Mouse (Mus musculus) heart, embryonic 14.5 days (tissue): ENCODE data around the gene Ddrgk1. TPM values are rescaled to one million over a fixed set of nuclear protein-coding genes. Genes with fewer than 3 reads are reported as not detected.
A peak's percentile ranks its signal among the peaks of the same experiment; 100 is the strongest.

ENCODE experiments used
- ATAC-seq: fragments of 200-750 bp; cut with Nextera tagmentation; 2 replicates; pipeline ENCODE4 v1.8.0; 2017; ENCODE audit warnings: low read depth, moderate TSS enrichment; ENCODE audit not compliant: insufficient number of reproducible peaks, insufficient read depth, low FRiP score
- H3K27ac ChIP-seq, 2 experiments: fragments of 200-500 bp in 1 of 2; fragments of 300-500 bp in 1 of 2; sonication (generic) in 1 of 2; replicated peaks in 1 of 2; 2 replicates each; pipeline ENCODE4 v1.5.1; 2012 to 2014; ENCODE audit warnings: low read depth in 2 of 2, low read length in 2 of 2, control low read depth in 1 of 2, mild to moderate bottlenecking in 1 of 2, mixed read lengths in 1 of 2; ENCODE audit not compliant: control insufficient read depth in 1 of 2, insufficient read depth in 1 of 2
- H3K27me3 ChIP-seq: fragments of 300-500 bp; sonication (generic); 2 replicates; pipeline ENCODE4 v1.6.1; 2014; ENCODE audit warnings: mild to moderate bottlenecking, low read length, control low read depth; ENCODE audit not compliant: control insufficient read depth, insufficient read depth
- H3K36me3 ChIP-seq: fragments of 300-500 bp; sonication (generic); 2 replicates; pipeline ENCODE4 v1.6.1; 2014; ENCODE audit warnings: mild to moderate bottlenecking, control low read depth, low read length, mixed read lengths; ENCODE audit not compliant: control insufficient read depth, insufficient read depth
- H3K4me1 ChIP-seq, 2 experiments: fragments of 200-500 bp in 1 of 2; fragments of 300-500 bp in 1 of 2; sonication (generic) in 1 of 2; 2 replicates each; pipeline ENCODE4 v1.6.1; 2012 to 2014; ENCODE audit warnings: low read length in 2 of 2, control low read depth in 1 of 2, mixed read lengths in 1 of 2; ENCODE audit not compliant: control insufficient read depth in 2 of 2, insufficient read depth in 2 of 2
- H3K4me2 ChIP-seq: fragments of 300-500 bp; sonication (generic); 2 replicates; pipeline ENCODE4 v1.6.1; 2014; ENCODE audit warnings: mild to moderate bottlenecking, low read length
- H3K4me3 ChIP-seq, 2 experiments: fragments of 200-500 bp in 1 of 2; fragments of 300-500 bp in 1 of 2; sonication (generic) in 1 of 2; 2 replicates each; pipeline ENCODE4 v1.5.1; 2012 to 2014; ENCODE audit warnings: low read length in 2 of 2, mild to moderate bottlenecking in 2 of 2, control low read depth in 1 of 2, low read depth in 1 of 2, moderate library complexity in 1 of 2; ENCODE audit not compliant: control insufficient read depth in 1 of 2, insufficient read depth in 1 of 2
- H3K9ac ChIP-seq: fragments of 300-500 bp; sonication (generic); 2 replicates; pipeline ENCODE4 v1.6.1; 2014; ENCODE audit warnings: mild to moderate bottlenecking, low read length
- H3K9me3 ChIP-seq: fragments of 300-500 bp; sonication (generic); 2 replicates; pipeline ENCODE4 v1.6.1; 2016; ENCODE audit warnings: low read length, control low read depth; ENCODE audit not compliant: control insufficient read depth
- WGBS: fragments of 180-500 bp; shearing (Covaris S2); extraction: QIAGEN DNeasy Blood & Tissue Kit; methylation state at CpG from one replicate; pipeline ENCODE4 v1.1.7; 2014; 5-methylcytosine and 5-hydroxymethylcytosine counted together
- polyA plus RNA-seq: library from polyadenylated mRNA; unstranded; fragments of >200 nt; fragmentation: Nextera tagmentation; extraction: Ambion mirVana; gene quantifications from 2 replicates; pipeline ENCODE4 v1.2.1, GENCODE M21; 2014

Gene Ddrgk1
- polyA plus RNA-seq, 1 experiment from 2014 or later, result 44.8 TPM

GRCm38 (mm10) chr2:130667559-130667958, 3.1 kb upstream of the Ddrgk1 start, which contains the start of gene Itpa:
Gene Itpa, plus strand, starts transcription at chr2:130667610.
- ATAC-seq, result no peak

GRCm38 (mm10) chr2:130663342-130663741, 1.1 kb downstream of the Ddrgk1 start:
- Histone ChIP-seq H3K4me3 (peak overlapping the region; percentile 62 to 81; a peak in 3 of 4 replicates), H3K27ac (no peak overlapping the region; a peak in 1 of 4 replicates), H3K9me3 (no peaks in the 10 kb centered on the region), H3K27me3 (no peaks in the 10 kb centered on the region), H3K4me2 (peak overlapping the region; percentile 85), H3K9ac (peak overlapping the region; percentile 92), H3K36me3 (peaks cover 47% of the 10 kb centered on the region), H3K4me1 (peaks cover 7 to 18% of the 10 kb centered on the region in 2 experiments)
- 88% methylated on average over 11 of the region's 11 CpGs for WGBS
- ATAC-seq, result no peak

More at GRCm38 (mm10) chr2:130667559-130667958, 3.1 kb upstream of the Ddrgk1 start, which contains the start of gene Itpa:
- Histone ChIP-seq H3K4me3 (peak within 1 kb of the TSS; percentile 70 to 80), H3K27ac (peak within 1 kb of the TSS; percentile 58 to 82), H3K4me2 (peak within 1 kb of the TSS; percentile 91), H3K4me1 (peaks cover 9 to 20% of the 10 kb centered on the region in 2 experiments), H3K36me3 (peaks cover 20% of the 10 kb centered on the region), H3K9ac (peak within 1 kb of the TSS; percentile 84), H3K27me3 (no peaks in the 10 kb centered on the region), H3K9me3 (no peaks in the 10 kb centered on the region)
- WGBS, result 2% methylated on average over 31 of the region's 31 CpGs

- H3K36me3 ChIP-seq, result peaks cover 94% of the 10 kb centered on the region
- no peak for ATAC-seq
- H3K9ac ChIP-seq, result no peak overlapping the region
- H3K4me1 ChIP-seq, result peaks cover 3 to 7% of the 10 kb centered on the region in 2 experiments
- H3K9me3 ChIP-seq, result no peaks in the 10 kb centered on the region
- H3K27ac ChIP-seq, result no peak overlapping the region
- no peaks in the 10 kb centered on the region for H3K27me3 ChIP-seq
- no peak overlapping the region for H3K4me3 ChIP-seq
- no peak overlapping the region for H3K4me2 ChIP-seq
- 96% methylated on average over 10 of the region's 10 CpGs for WGBS
Observed at GRCm38 (mm10) chr2:130658530-130658929, 5.9 kb downstream of the Ddrgk1 start.

GRCm38 (mm10) chr2:130657541-130657940, 6.9 kb downstream of the Ddrgk1 start:
- ATAC-seq, result no peak
- no peaks in the 10 kb centered on the region for H3K9me3 ChIP-seq
- H3K36me3 ChIP-seq, result peaks cover 93% of the 10 kb centered on the region
- no peak overlapping the region for H3K4me3 ChIP-seq
- H3K4me1 ChIP-seq, result no peaks in the 10 kb centered on the region
- no peak overlapping the region for H3K4me2 ChIP-seq
- H3K9ac ChIP-seq, result no peak overlapping the region
- WGBS, result 80% methylated on average over 6 of the region's 6 CpGs
- no peaks in the 10 kb centered on the region for H3K27me3 ChIP-seq
- H3K27ac ChIP-seq, result no peak overlapping the region

GRCm38 (mm10) chr2:130656536-130656935, 7.9 kb downstream of the Ddrgk1 start:
- Histone ChIP-seq H3K9me3 (no peaks in the 10 kb centered on the region), H3K27ac (no peak overlapping the region), H3K27me3 (no peaks in the 10 kb centered on the region), H3K4me1 (no peaks in the 10 kb centered on the region), H3K4me2 (no peak overlapping the region), H3K36me3 (peaks cover 91% of the 10 kb centered on the region), H3K9ac (no peak overlapping the region), H3K4me3 (no peak overlapping the region)
- 88% methylated on average over 9 of the region's 9 CpGs for WGBS
- ATAC-seq, result no peak

- H3K27me3 ChIP-seq, result no peaks in the 10 kb centered on the region
- 88% methylated on average over 6 of the region's 6 CpGs for WGBS
- no peaks in the 10 kb centered on the region for H3K4me1 ChIP-seq
- no peak overlapping the region for H3K4me2 ChIP-seq
- H3K27ac ChIP-seq, result no peak overlapping the region
- H3K36me3 ChIP-seq, result peaks cover 87% of the 10 kb centered on the region
- no peak overlapping the region for H3K4me3 ChIP-seq
- no peak overlapping the region for H3K9ac ChIP-seq
- ATAC-seq, result no peak
- H3K9me3 ChIP-seq, result no peaks in the 10 kb centered on the region
Observed at GRCm38 (mm10) chr2:130655660-130656339, 8.7 kb downstream of the Ddrgk1 start.

- H3K27me3 ChIP-seq, result no peaks in the 10 kb centered on the region
- ATAC-seq, result no peak
- no peak overlapping the region for H3K9ac ChIP-seq
- 67% methylated on average over 1 of the region's 1 CpGs for WGBS
- H3K4me1 ChIP-seq, result no peaks in the 10 kb centered on the region
- H3K27ac ChIP-seq, result no peak overlapping the region
- peaks cover 76% of the 10 kb centered on the region for H3K36me3 ChIP-seq
- H3K4me2 ChIP-seq, result no peak overlapping the region
- no peak overlapping the region for H3K4me3 ChIP-seq
- no peaks in the 10 kb centered on the region for H3K9me3 ChIP-seq
Observed at GRCm38 (mm10) chr2:130653760-130654159, 10.7 kb downstream of the Ddrgk1 start.

- ATAC-seq, result no peak
- no peaks in the 10 kb centered on the region for H3K9me3 ChIP-seq
- no peak overlapping the region for H3K4me3 ChIP-seq
- H3K9ac ChIP-seq, result no peak overlapping the region
- H3K4me2 ChIP-seq, result no peak overlapping the region
- no peak overlapping the region for H3K27ac ChIP-seq
- no peaks in the 10 kb centered on the region for H3K4me1 ChIP-seq
- H3K36me3 ChIP-seq, result peaks cover 72% of the 10 kb centered on the region
- 86% methylated on average over 2 of the region's 2 CpGs for WGBS
- H3K27me3 ChIP-seq, result no peaks in the 10 kb centered on the region
Observed at GRCm38 (mm10) chr2:130653303-130653702, 11.2 kb downstream of the Ddrgk1 start.
